Mouse (Mus musculus): ENCODE results near the gene Shld2. TPM values are rescaled to one million over a fixed set of nuclear protein-coding genes. Genes with fewer than 3 reads are reported as not detected.
"Not testable (repeated sequence)": the region's sequence is repeated elsewhere in the genome, so short reads cannot be mapped to it uniquely, and the experiment has no call there.

Shld2 gene
- polyA plus RNA-seq, 1 experiment = 5.0 TPM

- DNase-seq (ENCODE audit: low spot score) = no peak
These were observed 13.3 kb upstream of the Shld2 start for GRCm38 (mm10) chr14:34323576-34324085.

- no peak for DNase-seq (ENCODE audit: low spot score)
These were observed 7.8 kb upstream of the Shld2 start for GRCm38 (mm10) chr14:34318113-34318512.

- no peak for DNase-seq (ENCODE audit: low spot score)
These were observed 7.1 kb upstream of the Shld2 start for GRCm38 (mm10) chr14:34317431-34317830.

- no peak for DNase-seq (ENCODE audit: low spot score)
These were observed 6.1 kb upstream of the Shld2 start for GRCm38 (mm10) chr14:34316346-34316745.

- no peak for DNase-seq (ENCODE audit: low spot score)
These were observed 4.5 kb upstream of the Shld2 start for GRCm38 (mm10) chr14:34314796-34315195.

GRCm38 (mm10) chr14:34314383-34314782 is 4.1 kb upstream of the Shld2 start:
- DNase-seq (ENCODE audit: low spot score) = not testable (repeated sequence)

GRCm38 (mm10) chr14:34313612-34314011 is 3.3 kb upstream of the Shld2 start:
- no peak for DNase-seq (ENCODE audit: low spot score)

GRCm38 (mm10) chr14:34312339-34313048 is 2.2 kb upstream of the Shld2 start:
- DNase-seq (ENCODE audit: low spot score) = no peak

GRCm38 (mm10) chr14:34311691-34312090 is 1.4 kb upstream of the Shld2 start:
- DNase-seq (ENCODE audit: low spot score) = no peak

GRCm38 (mm10) chr14:34311021-34311631 is 833 bp upstream of the Shld2 start:
- DNase-seq (ENCODE audit: low spot score) = peak; percentile 56

GRCm38 (mm10) chr14:34309907-34310233 is 423 bp downstream of the Shld2 start:
- DNase-seq (ENCODE audit: low spot score) = no peak

GRCm38 (mm10) chr14:34309266-34309665 is 1.0 kb downstream of the Shld2 start:
- DNase-seq (ENCODE audit: low spot score) = no peak

- no peak for DNase-seq (ENCODE audit: low spot score)
These were observed 7.0 kb downstream of the Shld2 start for GRCm38 (mm10) chr14:34303265-34303680.

- DNase-seq (ENCODE audit: low spot score) = no peak
These were observed 7.5 kb downstream of the Shld2 start for GRCm38 (mm10) chr14:34302681-34303242.

- DNase-seq (ENCODE audit: low spot score) = no peak
These were observed 11.2 kb downstream of the Shld2 start for GRCm38 (mm10) chr14:34298871-34299700.

GRCm38 (mm10) chr14:34297634-34298033 is 12.7 kb downstream of the Shld2 start:
- no peak for DNase-seq (ENCODE audit: low spot score)

GRCm38 (mm10) chr14:34297038-34297437 is 13.3 kb downstream of the Shld2 start:
- no peak for DNase-seq (ENCODE audit: low spot score)

- DNase-seq (ENCODE audit: low spot score) = no peak
These were observed 13.9 kb downstream of the Shld2 start for GRCm38 (mm10) chr14:34296350-34296749.

GRCm38 (mm10) chr14:34293641-34294040 is 16.7 kb downstream of the Shld2 start:
- DNase-seq (ENCODE audit: low spot score) = no peak

GRCm38 (mm10) chr14:34290229-34290628 is 20.1 kb downstream of the Shld2 start:
- DNase-seq (ENCODE audit: low spot score) = no peak

- DNase-seq (ENCODE audit: low spot score) = no peak
These were observed 20.9 kb downstream of the Shld2 start for GRCm38 (mm10) chr14:34289259-34290015.
